Mouse (Mus musculus) myocyte (in vitro differentiated cells): Measurements from ENCODE around the gene St8sia4. TPM values are rescaled to one million over a fixed set of nuclear protein-coding genes. Genes with fewer than 3 reads are reported as not detected.

Experiments used
- H3K27me3 ChIP-seq: one replicate; pipeline ENCODE4 v1.6.1; 2011; ENCODE audit not compliant: control insufficient read depth, insufficient read depth, insufficient read length
- H3K36me3 ChIP-seq: one replicate; pipeline ENCODE4 v1.6.1; 2011; ENCODE audit not compliant: control insufficient read depth, insufficient read depth
- H3K4me2 ChIP-seq: one replicate; pipeline ENCODE4 v1.6.1; 2011; ENCODE audit warnings: low read depth, control low read depth
- H3K4me3 ChIP-seq: one replicate; pipeline ENCODE4 v1.5.1; 2011; ENCODE audit warnings: mild to moderate bottlenecking, control low read depth, moderate library complexity
- H3K79me2 ChIP-seq: one replicate; pipeline ENCODE4 v1.6.1; 2011; ENCODE audit not compliant: control insufficient read depth, insufficient read depth
- H3ac ChIP-seq: one replicate; pipeline ENCODE4 v1.6.1; 2011; ENCODE audit not compliant: control insufficient read depth, insufficient read length
- CEBPB ChIP-seq: IDR thresholded peaks from 2 replicates; pipeline ENCODE4 v1.6.1; 2011; ENCODE audit warnings: mild to moderate bottlenecking, moderate library complexity; ENCODE audit not compliant: poor library complexity, insufficient read depth, severe bottlenecking
- E2F4 ChIP-seq: IDR thresholded peaks from one replicate; pipeline ENCODE4 v1.6.1; 2011; ENCODE audit warnings: mild to moderate bottlenecking, control low read depth, moderate library complexity; ENCODE audit not compliant: insufficient read depth
- MAX ChIP-seq: IDR thresholded peaks from one replicate; pipeline ENCODE4 v1.6.1; 2011; ENCODE audit warnings: low read depth, mild to moderate bottlenecking, control low read depth
- MYOD1 ChIP-seq, 3 experiments: IDR thresholded peaks; one replicate each; pipeline ENCODE4 v1.6.1; 2011; ENCODE audit warnings: control low read depth in 2 of 3, low read depth in 2 of 3, mild to moderate bottlenecking in 2 of 3, moderate library complexity in 1 of 3; ENCODE audit not compliant: insufficient read length in 2 of 3, control insufficient read depth in 1 of 3
- MYOG ChIP-seq, 3 experiments: IDR thresholded peaks; one replicate each; pipeline ENCODE4 v1.6.1; 2011; ENCODE audit warnings: control low read depth in 2 of 3, low read depth in 2 of 3, mild to moderate bottlenecking in 2 of 3; ENCODE audit not compliant: insufficient read length in 2 of 3, control insufficient read depth in 1 of 3, insufficient read depth in 1 of 3
- POLR2A ChIP-seq: IDR thresholded peaks from one replicate; pipeline ENCODE4 v1.6.1; 2011; ENCODE audit warnings: low read depth, mild to moderate bottlenecking, control low read depth, moderate library complexity; ENCODE audit not compliant: insufficient read length
- POLR2AphosphoS2 ChIP-seq: IDR thresholded peaks from one replicate; pipeline ENCODE4 v1.6.1; 2011; ENCODE audit warnings: low read depth, control low read depth; ENCODE audit not compliant: insufficient read length
- REST ChIP-seq: IDR thresholded peaks from one replicate; pipeline ENCODE4 v1.6.1; 2011; ENCODE audit warnings: mild to moderate bottlenecking, control low read depth, moderate library complexity; ENCODE audit not compliant: insufficient read depth, insufficient read length
- SRF ChIP-seq: IDR thresholded peaks from one replicate; pipeline ENCODE4 v1.6.1; 2011; ENCODE audit warnings: low read depth; ENCODE audit not compliant: control insufficient read depth, insufficient read length
- TCF12 ChIP-seq: IDR thresholded peaks from one replicate; pipeline ENCODE4 v1.6.1; 2011; ENCODE audit warnings: mild to moderate bottlenecking, control low read depth; ENCODE audit not compliant: poor library complexity, insufficient read depth, severe bottlenecking
- TCF3 ChIP-seq: IDR thresholded peaks from one replicate; pipeline ENCODE4 v1.6.1; 2011; ENCODE audit warnings: low read depth, control low read depth; ENCODE audit not compliant: insufficient read length
- USF1 ChIP-seq: IDR thresholded peaks from one replicate; pipeline ENCODE4 v1.6.1; 2011; ENCODE audit warnings: low read depth, mild to moderate bottlenecking, control low read depth, moderate library complexity
- polyA plus RNA-seq: library from polyadenylated mRNA; unstranded; fragments of >200 nt; fragmentation: generic; extraction: Trizol; gene quantifications from one replicate; pipeline ENCODE4 v1.2.1, GENCODE M21; 2012; ENCODE audit warnings: missing spikeins

St8sia4 gene
- polyA plus RNA-seq, 1 experiment = 0.20 TPM

DNA sequence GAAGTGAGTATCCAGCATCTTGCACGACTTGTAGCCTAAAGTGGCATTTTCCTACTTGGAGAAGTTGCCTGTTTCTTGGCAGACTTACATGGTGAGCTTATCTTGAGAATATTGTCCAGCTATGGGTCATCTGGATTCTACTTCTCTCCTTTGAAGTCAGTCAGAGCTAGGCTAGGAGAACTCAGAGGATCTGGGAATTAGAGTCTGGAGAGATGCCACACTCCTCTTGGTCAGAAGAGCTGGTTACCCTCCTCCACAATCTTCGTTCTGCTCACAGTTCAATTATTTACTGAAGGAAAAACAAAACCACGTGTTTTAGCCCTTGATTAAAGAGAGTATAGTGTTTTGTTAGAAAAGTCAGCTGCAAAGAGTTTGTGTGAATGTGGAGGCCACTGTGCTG is 125.9 kb downstream of the St8sia4 start:
- H3K4me2 ChIP-seq = no peak overlapping the region
- H3K36me3 ChIP-seq = no peaks in the 10 kb centered on the region
- TF ChIP-seq MYOG (IDR thresholded peaks at IDR 0.05; ENCODE audit: control insufficient read depth in 1 of 3, insufficient read depth in 1 of 3, insufficient read length in 2 of 3, low read depth in 2 of 3) = no peak
- no peak for TF ChIP-seq MAX
- TF ChIP-seq POLR2AphosphoS2 = no peak
- TF ChIP-seq E2F4 = no peak
- no peak for TF ChIP-seq TCF12
- no peak for TF ChIP-seq TCF3
- TF ChIP-seq CEBPB = no peak
- no peak for TF ChIP-seq MYOD1 (IDR thresholded peaks at IDR 0.05; ENCODE audit: control insufficient read depth in 1 of 3, insufficient read length in 2 of 3, low read depth in 2 of 3)
- TF ChIP-seq USF1 = no peak
- TF ChIP-seq SRF = no peak
- TF ChIP-seq POLR2A = no peak
- no peak for TF ChIP-seq REST
- H3K4me3 ChIP-seq = no peak overlapping the region
- no peaks in the 10 kb centered on the region for H3K79me2 ChIP-seq
- no peak overlapping the region for H3ac ChIP-seq
- H3K27me3 ChIP-seq = no peaks in the 10 kb centered on the region
